Mouse (Mus musculus) right cerebral cortex, postnatal 4 days (tissue): ENCODE data around the gene Atg4a-ps.
"Not testable (repeated sequence)": the region's sequence is repeated elsewhere in the genome, so short reads cannot be mapped to it uniquely, and the experiment has no call there.

Experiments
- DNase-seq: peaks from one replicate; pipeline ENCODE4 v3.0.0-alpha.2; 2022

The Atg4a-ps gene

GRCm38 (mm10) chr3:103645968-103646367 is at the start of gene Atg4a-ps:
Gene Atg4a-ps (minus strand): TSS chr3:103646068.
- not testable (repeated sequence) for DNase-seq

GRCm38 (mm10) chr3:103695556-103695955 is 49.7 kb upstream of the Atg4a-ps start:
- no peak for DNase-seq

GRCm38 (mm10) chr3:103690506-103690905 is 44.6 kb upstream of the Atg4a-ps start:
- no peak for DNase-seq

GRCm38 (mm10) chr3:103689043-103689442 is 43.2 kb upstream of the Atg4a-ps start:
- DNase-seq = no peak

GRCm38 (mm10) chr3:103683966-103684319 is 38.1 kb upstream of the Atg4a-ps start:
- DNase-seq = no peak

- peak; percentile 13 for DNase-seq
Observed at GRCm38 (mm10) chr3:103683234-103683965, 37.5 kb upstream of the Atg4a-ps start.

- DNase-seq = no peak
Observed at GRCm38 (mm10) chr3:103682473-103682872, 36.6 kb upstream of the Atg4a-ps start.

- no peak for DNase-seq
Observed at GRCm38 (mm10) chr3:103678811-103679210, 32.9 kb upstream of the Atg4a-ps start.

GRCm38 (mm10) chr3:103672716-103673115 is 26.8 kb upstream of the Atg4a-ps start:
- no peak for DNase-seq

- DNase-seq = no peak
Observed at GRCm38 (mm10) chr3:103672113-103672512, 26.2 kb upstream of the Atg4a-ps start.

GRCm38 (mm10) chr3:103663385-103663784 is 17.5 kb upstream of the Atg4a-ps start:
- DNase-seq = no peak

- DNase-seq = no peak
Observed at GRCm38 (mm10) chr3:103661714-103662113, 15.8 kb upstream of the Atg4a-ps start.

GRCm38 (mm10) chr3:103660012-103660411 is 14.1 kb upstream of the Atg4a-ps start:
- DNase-seq = no peak

GRCm38 (mm10) chr3:103650406-103650805 is 4.5 kb upstream of the Atg4a-ps start:
- no peak for DNase-seq

GRCm38 (mm10) chr3:103649716-103650115 is 3.8 kb upstream of the Atg4a-ps start:
- DNase-seq = no peak

GRCm38 (mm10) chr3:103648486-103648885 is 2.6 kb upstream of the Atg4a-ps start:
- no peak for DNase-seq

- DNase-seq = no peak
Observed at GRCm38 (mm10) chr3:103647164-103647867, 1.4 kb upstream of the Atg4a-ps start.

GRCm38 (mm10) chr3:103641301-103641700 is 4.6 kb downstream of the Atg4a-ps start:
- no peak for DNase-seq

GRCm38 (mm10) chr3:103640226-103640803 is 5.6 kb downstream of the Atg4a-ps start:
- no peak for DNase-seq

GRCm38 (mm10) chr3:103637641-103638040 is 8.2 kb downstream of the Atg4a-ps start:
- no peak for DNase-seq

GRCm38 (mm10) chr3:103634256-103634655 is 11.6 kb downstream of the Atg4a-ps start:
- no peak for DNase-seq

- no peak for DNase-seq
Observed at GRCm38 (mm10) chr3:103633831-103634230, 12.0 kb downstream of the Atg4a-ps start.

- DNase-seq = no peak
Observed at GRCm38 (mm10) chr3:103633124-103633523, 12.7 kb downstream of the Atg4a-ps start.

GRCm38 (mm10) chr3:103627661-103628060 is 18.2 kb downstream of the Atg4a-ps start:
- no peak for DNase-seq
